Mouse (Mus musculus): ENCODE measurements around the gene Nfic. TPM values are rescaled to one million over a fixed set of nuclear protein-coding genes. Genes with fewer than 3 reads are reported as not detected.

Gene Nfic
- polyA plus RNA-seq (2015; fragmentation: Nextera tagmentation; extraction: Ambion mirVana), result 21.5 and 21.9 TPM in 2 replicates

DNA sequence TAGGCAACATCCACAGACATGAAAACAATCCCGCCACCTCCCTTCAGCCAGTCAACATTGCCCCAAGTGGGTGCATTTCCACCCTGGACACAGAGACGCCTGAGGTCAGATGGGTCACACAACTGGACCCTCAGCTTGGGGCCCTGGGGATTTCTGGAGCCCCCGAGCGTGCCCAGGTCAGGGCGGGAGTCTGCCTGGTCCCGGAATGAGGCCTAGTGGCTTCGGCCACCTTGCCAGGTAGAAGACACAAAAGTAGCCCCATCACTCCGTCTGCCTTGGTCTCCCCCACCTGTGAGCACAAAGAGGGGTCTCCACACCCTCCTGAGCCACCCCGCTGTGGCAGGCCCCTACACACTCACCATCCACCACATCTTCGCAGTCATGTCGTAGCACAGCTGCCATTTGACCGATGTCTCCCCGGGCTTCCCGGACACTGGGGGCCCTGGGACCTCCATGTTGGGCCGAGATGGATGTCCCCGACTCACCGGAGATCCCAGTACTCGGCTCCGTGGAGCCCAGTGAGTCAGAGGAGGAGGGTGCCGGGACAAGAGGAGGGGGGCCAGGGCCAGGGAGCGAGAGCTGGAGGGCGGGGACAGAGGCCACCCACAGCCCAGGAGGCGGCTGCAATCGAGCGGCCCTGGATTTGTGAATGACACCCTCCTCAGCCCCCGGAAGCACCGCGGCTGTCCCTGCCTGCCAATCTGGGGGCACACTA is at the start of gene Nfic:
Gene Nfic, minus strand, starts transcription at position 455 of the 715 bp plus-strand sequence.
- no peak for DNase-seq (ENCODE audit: low spot score)

DNA sequence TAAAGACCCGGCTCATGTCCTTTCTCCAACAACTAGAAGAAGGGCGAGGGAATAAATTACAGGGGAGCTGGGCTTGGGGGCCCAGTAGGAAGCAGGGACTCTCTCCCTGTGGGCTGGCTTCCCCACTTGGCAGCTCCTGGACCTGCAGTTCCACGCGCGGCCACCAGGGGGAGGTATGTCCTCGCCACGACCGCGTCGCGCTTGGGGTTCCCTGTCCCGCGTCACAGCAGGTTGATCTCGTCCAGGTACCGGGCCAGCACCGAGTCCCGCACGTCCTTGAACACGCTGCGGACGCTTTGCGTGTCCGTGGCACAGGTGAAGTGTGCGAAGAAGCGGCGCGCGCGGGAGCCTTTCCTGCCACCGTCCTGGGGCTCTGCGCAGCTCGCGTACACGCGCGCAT is 47.2 kb upstream of the Nfic start:
- peak; percentile 81 for DNase-seq (ENCODE audit: low spot score)

DNA sequence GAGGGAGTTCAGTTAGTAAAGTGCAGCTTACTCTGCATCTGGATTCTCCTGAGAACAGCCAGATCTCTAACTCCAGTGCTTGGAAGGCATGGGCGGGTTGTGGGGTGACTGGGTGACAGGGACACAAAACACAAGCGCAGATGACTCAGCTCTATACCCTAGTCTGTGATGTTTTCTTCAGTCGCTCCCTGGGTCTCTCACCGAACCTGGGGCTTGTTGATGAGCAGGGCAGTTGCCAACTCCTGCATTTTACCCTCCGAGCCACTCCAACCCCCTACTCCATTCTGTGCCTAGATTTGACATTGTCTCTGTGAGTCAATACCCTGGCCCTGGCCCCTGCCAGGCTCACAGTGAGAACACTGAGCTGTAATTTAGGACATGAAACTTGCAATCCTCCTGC is 46.4 kb upstream of the Nfic start:
- no peak for DNase-seq (ENCODE audit: low spot score)

DNA sequence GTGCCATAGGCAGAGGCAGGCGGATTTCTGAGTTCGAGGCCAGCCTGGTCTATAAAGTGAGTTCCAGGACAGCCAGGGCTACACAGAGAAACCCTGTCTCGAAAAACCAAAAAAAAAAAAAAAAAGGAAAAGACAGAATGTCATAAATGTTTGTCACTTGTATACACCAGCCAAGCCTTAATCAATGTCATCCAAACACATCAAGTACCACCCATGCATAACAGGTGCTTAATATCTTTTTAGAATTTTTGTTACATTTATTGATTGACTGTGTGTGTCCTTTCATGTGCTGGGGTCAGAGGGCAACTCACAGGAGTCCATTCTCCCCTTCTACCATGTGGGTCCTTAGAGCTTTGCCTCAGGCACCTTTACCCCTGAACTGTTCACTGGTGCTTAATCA is 44.6 kb upstream of the Nfic start, which contains the start of gene S1pr4:
Gene S1pr4, minus strand, starts transcription at position 101 of the 400 bp plus-strand sequence.
- no peak for DNase-seq (ENCODE audit: low spot score)

DNA sequence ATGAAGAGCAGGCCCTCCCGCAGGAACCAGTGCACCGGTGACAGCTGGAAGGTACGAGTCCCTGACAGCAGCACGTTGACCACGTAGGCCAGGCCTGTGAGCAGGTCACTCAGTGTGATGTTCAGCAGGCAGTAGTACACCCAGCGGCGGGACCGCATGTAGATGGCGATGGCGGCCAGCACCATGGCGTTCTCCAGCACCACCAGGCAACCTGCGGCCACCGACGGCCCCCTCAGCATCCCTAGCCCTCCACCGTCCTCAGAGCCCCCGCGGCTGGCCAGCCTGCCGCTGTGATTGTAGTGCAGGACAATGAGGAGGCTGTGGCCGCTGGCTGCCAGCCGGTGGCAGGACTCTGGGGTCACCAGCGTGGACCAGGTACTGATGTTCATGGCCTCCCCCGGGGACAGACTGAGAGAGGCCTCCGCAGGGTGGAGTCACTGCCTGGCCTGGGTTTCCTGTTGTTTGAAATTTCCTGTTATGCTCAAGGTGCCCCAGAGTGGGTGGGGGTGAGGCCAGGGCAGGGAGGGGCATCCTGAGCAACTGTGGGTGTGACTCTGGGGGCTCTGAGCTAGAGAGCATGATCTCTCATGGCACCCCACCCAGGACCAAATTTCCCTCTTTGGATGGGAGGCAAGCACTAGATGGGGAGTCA is 43.9 kb upstream of the Nfic start:
- DNase-seq (ENCODE audit: low spot score), result peak; percentile 85

DNA sequence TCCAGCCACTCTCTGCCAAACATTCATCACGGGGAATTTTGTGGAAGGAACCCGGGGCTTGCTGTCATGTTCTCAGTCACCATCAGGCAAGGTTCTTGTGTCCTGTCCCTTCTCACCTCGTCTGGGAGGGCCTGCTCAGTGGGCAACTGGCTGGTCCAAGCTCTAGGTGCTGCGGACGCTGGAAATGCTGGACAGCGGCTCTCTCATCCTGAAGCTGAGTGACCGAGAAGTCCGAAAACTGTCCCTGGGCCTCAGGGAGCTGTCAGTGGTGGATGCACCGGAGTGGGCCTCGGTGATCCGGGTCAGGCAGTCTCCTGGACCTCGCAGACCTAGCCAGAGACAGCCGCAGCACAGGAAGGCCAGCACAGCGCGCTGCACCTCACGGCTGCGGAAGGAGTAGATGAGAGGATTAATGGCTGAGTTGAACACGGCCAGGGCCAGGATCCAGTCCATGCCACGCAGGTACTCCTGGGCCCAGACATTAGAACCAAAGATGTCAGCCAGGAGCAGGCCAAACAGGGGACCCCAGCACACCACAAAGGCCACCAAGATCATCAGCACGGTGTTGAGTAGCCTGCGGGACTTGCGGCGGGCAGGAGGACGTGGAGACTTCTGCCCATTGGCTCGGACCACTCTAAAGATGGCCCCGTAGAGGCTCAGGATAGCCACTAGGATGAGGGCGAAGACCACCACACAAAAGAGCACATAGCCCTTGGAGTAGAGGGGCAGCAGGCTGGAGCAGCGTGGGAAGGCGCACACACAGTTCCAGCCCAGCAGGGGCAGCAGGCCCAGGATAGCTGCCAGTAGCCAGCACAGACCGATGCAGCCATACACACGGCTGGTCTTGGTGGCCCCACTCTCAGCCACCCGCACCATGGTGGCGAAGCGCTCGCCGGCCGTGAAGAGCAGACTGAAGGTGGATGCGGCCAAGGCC is 43.1 kb upstream of the Nfic start:
- DNase-seq (ENCODE audit: low spot score), result no peak

DNA sequence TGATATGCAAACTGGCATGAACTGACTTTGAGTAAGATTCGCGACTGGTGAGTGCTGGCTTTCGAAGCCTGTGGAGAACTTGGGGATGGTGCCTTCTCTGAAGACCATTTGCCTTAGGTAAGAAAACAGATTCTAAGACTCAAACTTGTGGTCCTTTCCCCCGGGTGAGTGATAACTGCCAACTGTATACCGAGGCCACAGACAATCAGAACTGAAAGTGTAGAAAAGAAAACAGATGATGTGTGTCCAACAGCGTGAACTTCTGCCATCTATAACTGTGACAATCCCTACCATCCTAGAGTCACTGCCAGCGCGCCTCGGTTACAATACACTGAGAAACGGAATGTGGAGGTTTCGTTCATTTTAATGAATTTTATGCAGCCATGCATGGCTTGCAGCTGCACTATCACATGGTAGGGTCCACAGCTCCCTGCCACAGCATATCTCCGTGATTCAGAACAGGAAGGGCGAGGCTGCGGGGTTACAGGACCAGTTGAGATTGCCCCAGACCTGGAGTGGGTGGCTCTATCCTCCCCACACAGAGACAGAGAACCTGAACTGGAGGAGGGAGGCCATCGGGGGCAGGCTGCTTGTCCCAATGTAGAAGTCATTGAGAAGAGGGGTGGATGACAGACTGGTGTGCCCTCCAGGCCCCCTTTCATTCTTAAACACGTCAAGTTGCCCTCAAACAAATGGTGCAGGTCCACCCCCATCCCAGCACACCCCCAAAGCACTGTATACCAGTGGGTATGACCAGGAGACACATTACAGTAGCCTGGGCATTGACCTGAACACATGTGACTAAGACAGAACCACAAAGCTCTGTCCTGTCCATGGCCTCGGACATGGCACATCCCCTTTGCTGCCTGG is 42.2 kb upstream of the Nfic start:
- no peak for DNase-seq (ENCODE audit: low spot score)

DNA sequence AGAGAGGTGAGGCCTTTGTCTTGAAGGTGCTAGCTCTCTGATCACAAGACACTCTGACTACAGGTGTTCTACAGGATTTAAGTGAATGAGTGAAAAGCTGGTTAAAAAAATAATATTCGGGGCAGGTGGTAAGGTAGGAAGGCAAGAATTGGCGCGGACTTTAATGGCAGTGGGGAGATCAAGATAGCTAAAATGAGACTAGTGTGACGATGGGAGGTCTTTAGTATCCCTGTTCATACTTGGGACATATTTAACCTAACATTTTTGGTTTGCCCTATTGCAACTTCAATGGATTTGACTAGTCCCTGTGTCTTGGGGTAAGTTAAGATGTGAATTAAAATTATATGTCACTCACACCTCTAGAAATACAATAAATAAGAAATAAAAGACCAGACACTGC is 41.5 kb upstream of the Nfic start:
- no peak for DNase-seq (ENCODE audit: low spot score)

DNA sequence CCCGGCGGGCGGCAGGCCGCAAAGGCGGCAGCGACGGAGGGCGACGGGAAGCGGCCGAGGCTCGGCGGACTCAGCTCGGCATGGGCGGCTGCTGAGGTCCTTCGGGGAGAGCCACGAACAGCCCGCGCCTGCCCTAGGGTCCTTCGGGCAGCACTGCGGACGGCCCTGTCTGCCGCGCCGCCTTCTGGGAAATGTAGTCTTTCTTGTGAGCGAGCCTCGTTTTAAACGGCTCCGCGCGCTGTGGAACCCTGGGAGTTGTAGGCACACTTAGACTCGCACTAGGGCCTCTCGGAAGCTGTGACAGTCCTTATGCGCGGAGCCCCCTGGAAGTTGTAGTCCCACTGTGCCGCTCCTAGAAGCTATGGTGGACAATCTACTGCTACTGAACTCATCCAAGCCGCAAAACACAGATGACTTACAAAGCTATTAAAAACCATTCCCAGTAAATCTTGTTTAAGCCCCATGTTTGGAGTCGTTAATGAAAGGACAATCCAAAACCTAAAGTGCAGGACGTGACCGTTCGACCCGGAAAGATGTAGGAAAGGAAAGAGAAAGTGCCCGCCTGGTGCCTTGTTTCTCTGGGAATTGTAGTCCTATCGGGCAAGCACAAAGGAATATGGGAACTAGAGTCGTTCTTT is 40.9 kb upstream of the Nfic start, which contains the start of gene Ncln:
Gene Ncln, minus strand, starts transcription at position 129 of the 638 bp plus-strand sequence.
- DNase-seq (ENCODE audit: low spot score), result peak; percentile 97

DNA sequence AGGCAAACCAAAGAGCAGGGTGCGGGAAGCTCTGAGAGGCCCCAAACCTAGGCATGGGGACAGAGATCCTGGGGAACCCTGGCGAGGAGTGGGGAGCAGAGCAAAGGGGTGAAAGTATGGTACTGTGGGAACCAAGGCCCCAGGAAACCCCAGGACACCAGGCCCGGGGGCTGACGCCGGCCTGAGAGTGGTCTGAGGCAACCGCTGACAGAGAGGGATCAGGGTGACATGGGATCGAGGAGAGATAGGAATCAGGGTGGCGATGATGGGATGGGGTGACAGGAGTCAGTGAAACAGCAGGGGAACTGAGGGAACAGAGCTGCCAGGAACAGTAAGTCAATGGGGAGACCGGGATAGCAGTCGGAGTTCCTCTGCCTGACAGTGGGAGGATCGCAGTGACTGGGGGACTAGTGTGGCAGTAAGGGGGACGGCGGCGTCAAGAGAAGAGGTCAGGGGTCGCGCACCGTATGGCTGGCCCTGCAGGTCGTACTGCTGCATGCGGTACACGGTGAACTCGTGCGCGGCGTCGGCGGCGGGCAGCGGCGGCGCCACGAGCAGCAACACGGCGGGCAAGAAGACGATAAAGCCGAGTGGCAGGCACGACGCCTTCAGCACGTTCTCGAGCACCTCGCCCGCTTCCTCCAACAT is 40.3 kb upstream of the Nfic start:
- no peak for DNase-seq (ENCODE audit: low spot score)

DNA sequence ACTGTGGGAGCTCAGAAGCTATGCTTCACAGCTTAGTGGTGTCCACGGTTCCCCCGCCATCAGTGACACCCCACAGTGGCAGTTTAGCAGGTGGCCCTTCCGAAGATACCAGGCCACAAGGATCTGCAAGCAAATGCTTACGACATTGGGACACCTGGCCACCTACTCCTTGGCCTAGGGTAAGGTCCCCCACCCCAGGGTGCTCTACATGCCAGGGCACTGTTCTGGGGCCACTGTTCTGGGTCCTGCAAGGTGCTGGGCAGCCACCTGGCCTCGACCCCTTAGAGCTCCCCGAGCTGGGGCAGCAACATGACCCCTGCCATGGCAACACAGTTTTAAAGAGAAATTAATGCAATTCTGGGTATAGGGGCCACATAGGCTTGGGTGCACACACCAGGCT is 39.7 kb upstream of the Nfic start:
- no peak for DNase-seq (ENCODE audit: low spot score)

DNA sequence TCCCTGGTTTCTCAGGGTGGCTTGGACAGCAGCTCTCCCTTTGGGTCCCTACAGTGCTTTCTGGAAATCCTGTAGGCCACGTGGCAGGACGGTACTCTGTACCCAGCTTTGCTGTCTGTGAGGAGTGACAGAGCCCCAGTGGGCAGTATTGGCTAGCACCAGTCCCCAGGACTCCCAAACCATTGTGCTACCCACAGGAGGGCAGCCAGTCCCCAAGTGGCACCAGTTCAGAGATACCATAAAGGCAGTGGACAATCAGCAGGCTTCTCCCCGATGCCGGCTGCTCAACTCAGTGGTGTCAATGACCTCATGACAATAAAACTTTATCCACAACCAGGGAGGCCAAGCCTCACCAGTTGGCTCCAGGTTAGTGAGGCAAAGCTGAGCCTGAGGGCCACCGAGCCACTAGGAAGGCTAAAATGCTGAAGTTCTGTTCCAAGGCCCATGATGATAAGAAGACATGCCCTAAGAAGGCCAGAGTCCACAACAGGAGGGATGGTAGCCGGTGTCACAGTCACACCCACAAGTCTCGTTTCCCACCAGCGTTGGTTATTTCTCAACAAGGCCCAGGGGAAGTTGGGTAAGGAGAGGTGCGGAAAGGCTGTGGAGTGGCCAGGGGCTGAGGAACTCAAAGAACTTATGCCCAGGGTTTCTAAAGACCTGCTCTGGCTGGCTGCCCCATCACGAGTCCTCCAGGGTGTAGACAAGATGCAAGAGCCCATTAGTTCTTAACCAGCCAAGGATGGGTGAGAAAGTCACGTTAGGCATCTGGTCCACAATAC is 39.0 kb upstream of the Nfic start:
- DNase-seq (ENCODE audit: low spot score), result no peak

DNA sequence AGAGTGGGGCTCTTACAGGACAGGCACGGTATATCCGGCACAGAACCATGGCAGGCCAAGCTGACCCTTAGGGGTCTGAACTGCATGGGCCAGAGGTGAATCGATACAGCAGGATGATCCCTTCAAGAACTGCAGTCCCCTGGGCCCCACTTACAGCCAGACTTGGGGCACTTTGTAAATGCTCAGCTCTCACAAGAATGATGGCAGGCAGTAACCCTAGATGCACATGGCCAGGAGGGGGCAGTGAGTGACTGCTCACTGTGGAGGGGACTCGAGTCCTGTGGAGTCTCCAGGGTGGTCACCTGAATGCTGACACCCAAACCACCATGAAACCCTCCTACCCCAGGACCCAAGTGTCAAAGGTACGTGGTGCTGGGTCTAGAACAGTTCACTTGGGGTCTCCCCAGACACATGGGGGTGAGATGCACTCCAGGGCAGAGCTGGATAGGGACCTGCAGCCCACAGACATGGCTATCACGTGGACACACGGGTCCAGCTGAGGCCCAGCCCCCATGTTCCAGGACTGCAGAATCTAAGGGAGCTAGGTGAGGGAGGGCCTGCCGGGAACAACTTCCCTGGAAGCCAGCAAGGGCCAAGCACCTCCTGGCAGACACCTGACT is 38.3 kb upstream of the Nfic start:
- peak; percentile 41 for DNase-seq (ENCODE audit: low spot score)

DNA sequence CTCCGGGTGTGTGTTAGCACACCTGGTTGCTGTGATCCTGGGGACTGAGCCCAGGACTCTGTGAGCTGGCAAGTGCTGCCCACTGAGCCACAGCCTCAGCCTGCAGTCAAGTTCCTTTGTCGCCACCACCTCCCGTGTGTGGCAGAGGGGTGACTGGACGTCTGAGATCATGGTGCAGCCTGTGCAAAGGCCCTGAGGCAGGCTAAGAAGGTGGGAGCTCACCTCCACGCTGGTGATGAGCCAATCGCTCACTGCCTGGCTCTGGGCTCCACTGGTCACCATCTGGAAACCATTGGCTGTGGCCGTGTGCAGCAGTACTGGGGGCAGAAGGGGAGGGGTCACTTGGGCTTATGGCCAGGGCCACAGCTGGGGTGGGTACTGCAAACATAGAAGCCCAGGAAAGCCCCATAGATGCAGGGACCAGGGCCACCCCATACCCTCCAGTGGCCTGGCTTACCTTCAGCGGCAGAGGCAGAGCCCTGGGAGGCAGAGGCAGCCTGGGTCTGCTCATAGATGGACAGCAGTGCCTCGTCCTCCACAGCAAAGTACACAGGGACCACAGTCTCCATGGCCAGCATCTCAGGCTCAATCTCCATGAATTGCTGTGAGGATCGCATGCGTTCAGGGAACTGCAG is 37.3 kb upstream of the Nfic start:
- DNase-seq (ENCODE audit: low spot score), result no peak

DNA sequence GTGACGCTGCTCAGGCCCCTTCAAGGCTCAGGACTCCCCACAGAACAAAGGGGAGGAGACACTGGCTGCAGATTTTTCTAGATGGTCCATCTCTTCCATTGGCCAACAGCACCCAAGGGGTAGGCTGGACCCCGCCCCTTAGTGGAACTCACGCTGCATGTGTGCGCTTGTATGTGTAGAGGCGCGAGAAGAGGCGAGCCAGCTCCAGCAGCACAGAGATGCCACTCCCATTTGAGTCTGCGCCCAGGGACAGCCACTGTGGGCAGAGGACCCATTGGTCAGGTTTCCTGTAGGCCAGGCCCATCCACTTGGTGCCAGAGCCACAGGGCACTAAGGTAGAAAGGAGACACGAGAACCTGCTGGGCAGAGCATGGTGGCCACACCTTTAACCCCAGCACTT is 35.6 kb upstream of the Nfic start:
- no peak for DNase-seq (ENCODE audit: low spot score)

DNA sequence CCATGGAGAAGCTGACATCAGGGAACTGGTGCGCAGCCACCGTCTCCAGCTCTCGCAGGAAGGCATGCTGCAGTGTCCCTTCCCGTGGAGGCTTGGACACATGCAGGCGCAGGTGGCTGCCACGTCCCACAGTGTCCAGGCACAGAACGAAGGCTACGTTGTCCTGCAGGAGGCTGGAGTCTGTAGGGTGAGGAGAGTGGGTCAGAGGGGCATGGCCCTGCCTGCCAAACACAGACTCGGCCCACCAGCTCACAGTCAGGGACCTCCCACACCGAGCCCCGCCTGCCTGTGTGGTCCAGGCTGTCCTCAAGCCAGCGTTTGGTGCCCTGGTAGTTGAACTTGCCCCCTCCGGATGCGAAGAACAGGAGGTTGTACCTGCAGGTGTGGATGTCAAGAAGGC is 34.5 kb upstream of the Nfic start:
- no peak for DNase-seq (ENCODE audit: low spot score)

DNA sequence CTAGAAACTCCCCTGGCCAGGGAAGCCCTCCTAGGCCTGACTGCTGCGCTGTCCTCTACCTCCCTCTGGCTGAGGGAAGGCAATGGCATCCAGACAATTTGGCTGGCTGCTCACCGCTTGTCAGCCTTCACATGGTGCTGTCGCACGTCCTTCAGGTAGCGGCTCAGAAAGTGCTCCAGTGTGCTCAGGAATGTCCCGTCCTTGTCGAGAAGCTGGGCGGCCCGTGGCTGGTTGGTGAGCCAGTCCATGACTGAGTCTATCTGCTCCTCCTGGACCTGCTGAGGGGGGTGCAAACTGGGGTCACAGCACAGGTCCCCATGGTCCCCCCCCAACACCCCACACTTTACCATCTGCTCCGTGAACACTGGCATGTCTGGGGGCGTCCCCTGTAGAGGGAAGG is 32.6 kb upstream of the Nfic start:
- no peak for DNase-seq (ENCODE audit: low spot score)

DNA sequence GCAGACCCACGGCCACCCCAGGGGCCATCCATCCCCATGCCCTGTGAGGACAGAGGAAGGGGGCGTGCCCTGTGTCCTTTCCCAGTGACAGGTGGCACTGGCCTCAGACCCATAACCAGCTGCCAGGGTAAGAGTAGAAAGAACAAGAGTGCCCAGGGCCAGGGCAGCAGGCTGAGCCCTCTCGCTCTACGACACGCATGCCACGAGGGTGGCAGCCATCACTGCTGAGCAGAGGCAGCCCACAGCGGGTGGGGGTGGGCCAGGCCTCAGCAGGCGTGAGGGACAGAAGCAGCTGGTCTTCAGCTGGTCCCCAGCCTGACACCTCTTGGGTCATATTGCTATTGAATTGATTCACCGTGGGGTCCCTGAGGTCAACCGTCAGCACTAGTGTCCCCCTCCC is 31.1 kb upstream of the Nfic start:
- no peak for DNase-seq (ENCODE audit: low spot score)

All from thymus, postnatal 0 days (tissue).